Mouse (Mus musculus) urinary bladder, postnatal 0 days (tissue): ENCODE data around the gene Ltbp1. TPM values are rescaled to one million over a fixed set of nuclear protein-coding genes. Genes with fewer than 3 reads are reported as not detected.

Experiments used
- polyA plus RNA-seq: library from polyadenylated mRNA; unstranded; fragments of >200 nt; fragmentation: Nextera tagmentation; extraction: Ambion mirVana; gene quantifications from 2 replicates; pipeline ENCODE4 v1.2.1, GENCODE M21; 2015

Ltbp1 gene
- 17.3 and 18.0 TPM in 2 replicates for polyA plus RNA-seq

DNA sequence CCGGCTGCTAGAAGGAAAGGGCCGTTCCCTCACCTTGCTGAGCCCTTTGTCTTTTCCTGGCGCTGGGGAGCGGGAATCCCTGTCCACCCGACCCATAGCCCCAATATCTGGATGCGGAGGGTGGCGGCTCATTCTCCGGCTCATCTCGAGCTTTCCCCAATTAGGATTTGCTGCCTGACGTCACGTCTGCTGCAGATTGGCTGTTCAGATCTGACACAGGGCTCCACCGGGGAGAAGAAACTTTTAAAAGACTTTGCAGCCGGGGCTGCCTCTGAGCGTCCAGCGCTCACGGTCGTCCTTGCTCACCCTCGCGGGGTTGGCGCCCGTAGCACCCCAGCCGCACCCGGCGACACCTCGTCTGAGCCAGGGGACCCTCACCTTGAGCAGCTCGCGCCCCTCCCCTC, at the start of gene Ltbp1:
TSS of gene Ltbp1 (plus strand) at position 288 of the 404 bp plus-strand sequence.

DNA sequence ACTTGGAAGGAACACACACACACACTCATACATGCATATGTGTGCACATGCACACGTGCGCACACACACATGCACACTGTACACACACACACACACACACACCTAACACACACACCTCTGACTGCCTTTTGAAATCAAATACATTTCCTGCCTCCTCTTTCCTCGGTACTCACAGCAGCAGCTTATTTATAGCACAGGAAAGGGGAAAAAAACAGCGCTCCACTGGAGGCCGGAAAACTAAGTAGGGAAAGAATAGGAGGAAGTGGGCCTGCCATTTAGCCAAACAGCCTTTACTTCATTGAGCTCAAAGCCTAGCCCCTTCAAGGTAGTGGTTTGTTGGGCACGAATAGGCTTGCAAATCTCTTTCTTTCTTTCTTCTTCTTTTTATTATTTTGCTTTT, 430.2 kb downstream of the Ltbp1 start, which contains the start of gene Rasgrp3:
TSS of gene Rasgrp3 (plus strand) at position 298 of the 400 bp plus-strand sequence.

